Mouse (Mus musculus): Measurements from ENCODE around the gene Lrrc75b. TPM values are rescaled to one million over a fixed set of nuclear protein-coding genes. Genes with fewer than 3 reads are reported as not detected.
"Not testable (repeated sequence)": the region's sequence is repeated elsewhere in the genome, so short reads cannot be mapped to it uniquely, and the experiment has no call there.

Lrrc75b gene
- total RNA-seq, 2 experiments from 2014 or later: not detected

- ATAC-seq (replicated peaks; ENCODE audit: poor library complexity): no peak
Measured at GRCm38 (mm10) chr10:75568441-75568840, 8.3 kb upstream of the Lrrc75b start.

- no peak for ATAC-seq (replicated peaks; ENCODE audit: poor library complexity)
Measured at GRCm38 (mm10) chr10:75568029-75568428, 7.9 kb upstream of the Lrrc75b start.

GRCm38 (mm10) chr10:75566765-75567164 lies 6.6 kb upstream of the Lrrc75b start:
- not testable (repeated sequence) for ATAC-seq (replicated peaks; ENCODE audit: poor library complexity)

- no peak for ATAC-seq (replicated peaks; ENCODE audit: poor library complexity)
Measured at GRCm38 (mm10) chr10:75566321-75566720, 6.2 kb upstream of the Lrrc75b start.

GRCm38 (mm10) chr10:75565906-75566305 lies 5.8 kb upstream of the Lrrc75b start:
- ATAC-seq (replicated peaks; ENCODE audit: poor library complexity): no peak

GRCm38 (mm10) chr10:75565436-75565835 lies 5.3 kb upstream of the Lrrc75b start:
- peak; percentile 71 for ATAC-seq (replicated peaks; ENCODE audit: poor library complexity)

GRCm38 (mm10) chr10:75564687-75565265 lies 4.6 kb upstream of the Lrrc75b start:
- ATAC-seq (replicated peaks; ENCODE audit: poor library complexity): peak; percentile 27

- no peak for ATAC-seq (replicated peaks; ENCODE audit: poor library complexity)
Measured at GRCm38 (mm10) chr10:75562596-75562995, 2.5 kb upstream of the Lrrc75b start.

GRCm38 (mm10) chr10:75561071-75561654 lies 1.0 kb upstream of the Lrrc75b start, which contains the start of gene Ggt1:
TSS of gene Ggt1 (plus strand) at chr10:75561604.
- ATAC-seq (replicated peaks; ENCODE audit: poor library complexity): no peak

GRCm38 (mm10) chr10:75560549-75560899 lies 394 bp upstream of the Lrrc75b start:
- no peak for ATAC-seq (replicated peaks; ENCODE audit: poor library complexity)

- no peak for ATAC-seq (replicated peaks; ENCODE audit: poor library complexity)
Measured at GRCm38 (mm10) chr10:75559041-75559675, 972 bp downstream of the Lrrc75b start.

GRCm38 (mm10) chr10:75558515-75558914 lies 1.6 kb downstream of the Lrrc75b start:
- peak; percentile 32; the same call in 1 of the 2 replicates for ATAC-seq (replicated peaks; ENCODE audit: poor library complexity)

GRCm38 (mm10) chr10:75556026-75556425 lies 4.1 kb downstream of the Lrrc75b start:
- ATAC-seq (replicated peaks; ENCODE audit: poor library complexity): no peak

GRCm38 (mm10) chr10:75555557-75555956 lies 4.6 kb downstream of the Lrrc75b start:
- no peak for ATAC-seq (replicated peaks; ENCODE audit: poor library complexity)

- peak; percentile 81 for ATAC-seq (replicated peaks; ENCODE audit: poor library complexity)
Measured at GRCm38 (mm10) chr10:75554090-75554489, 6.0 kb downstream of the Lrrc75b start.

GRCm38 (mm10) chr10:75552701-75553450 lies 7.3 kb downstream of the Lrrc75b start:
- ATAC-seq (replicated peaks; ENCODE audit: poor library complexity): no peak

GRCm38 (mm10) chr10:75552106-75552505 lies 8.0 kb downstream of the Lrrc75b start:
- no peak for ATAC-seq (replicated peaks; ENCODE audit: poor library complexity)

- ATAC-seq (replicated peaks; ENCODE audit: poor library complexity): peak; percentile 79
Measured at GRCm38 (mm10) chr10:75551175-75551574, 9.0 kb downstream of the Lrrc75b start.

- ATAC-seq (replicated peaks; ENCODE audit: poor library complexity): no peak
Measured at GRCm38 (mm10) chr10:75549886-75550285, 10.2 kb downstream of the Lrrc75b start.

- ATAC-seq (replicated peaks; ENCODE audit: poor library complexity): no peak
Measured at GRCm38 (mm10) chr10:75548486-75548885, 11.6 kb downstream of the Lrrc75b start.

GRCm38 (mm10) chr10:75547901-75548300 lies 12.2 kb downstream of the Lrrc75b start:
- ATAC-seq (replicated peaks; ENCODE audit: poor library complexity): no peak

- no peak for ATAC-seq (replicated peaks; ENCODE audit: poor library complexity)
Measured at GRCm38 (mm10) chr10:75536123-75536522, 24.0 kb downstream of the Lrrc75b start.

Measured in megakaryocyte progenitor cell, adult 5-6 weeks (primary cell).